Comparison of ENCODE assay signal across 20 mouse cellular contexts in the genomic region with DNA sequence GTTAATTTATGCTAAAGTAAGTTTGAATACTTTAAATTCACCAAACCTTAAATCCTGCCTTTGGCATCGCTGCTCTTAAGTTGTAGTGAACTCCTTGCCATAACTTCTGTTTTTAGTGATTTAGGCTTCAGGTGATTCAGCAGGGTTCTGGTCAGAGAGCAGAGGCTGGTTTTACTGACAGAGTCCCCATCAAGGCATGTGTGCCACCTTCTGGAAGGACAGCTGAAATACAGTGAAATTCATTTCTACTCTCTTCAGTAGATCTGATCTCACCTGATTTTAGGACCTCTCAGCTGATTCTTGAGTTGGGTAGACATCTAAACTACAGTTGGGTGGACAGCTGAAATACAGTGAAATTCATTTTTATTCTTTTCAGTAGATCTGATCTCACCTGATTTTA.
DNase-seq lines count a peak whose midpoint lies in the region; TF ChIP-seq lines count a peak whose summit lies in the region.
"Had no signal": no experiment of that assay in that cellular context is flagged by ENCODE, and none has a peak within 500 bp of the region (broad histone marks: within the 10 kb centered on the region; RNA-seq: fewer than 3 reads in every experiment).

No protein-coding gene starts in this region.

- TF ChIP-seq CTCF in cerebellum, adult 2 months (IDR thresholded peaks at IDR 0.05; ENCODE audit: borderline replicate concordance, insufficient read depth, low read depth, low read length), result no peak; the same call in 1 of the 2 replicates
- peak; percentile 43 for TF ChIP-seq CTCF in left cerebral cortex, adult 2 months (IDR thresholded peaks at IDR 0.05)

- H3K27ac ChIP-seq in cerebellum, adult 2 months (ENCODE audit: insufficient read depth, low read length), result no peak overlapping the region
- no peak overlapping the region for H3K27ac ChIP-seq in left cerebral cortex, adult 2 months
- H3K27ac ChIP-seq: embryonic facial prominence, embryonic 13.5 days; heart, embryonic 15.5 days; hindbrain, embryonic 15.5 days; limb, embryonic 10.5 days; liver, embryonic 12.5 days had no signal

- DNase-seq in cerebellum, postnatal 10 days, result peak; percentile 14 to 22
- DNase-seq in cerebellum, adult 2 months, result no peak
- DNase-seq in heart, postnatal 10 days, result peak; percentile 12 to 20
- DNase-seq in heart, adult 8-10 months (ENCODE audit: low spot score), result no peak
- no peak for DNase-seq in left cerebral cortex, adult 2 months (ENCODE audit: extremely low spot score in 1 of 2, low spot score in 2 of 2)
- no peak for DNase-seq in left cerebral cortex, postnatal 4 days
- DNase-seq in NIH3T3 (ENCODE audit: low read depth), result peak; percentile 24
- DNase-seq in urinary bladder, postnatal 10 days (ENCODE audit: low spot score), result no peak
- DNase-seq: adrenal gland, adult 2 months; cerebellum, adult 9-11 months; kidney, adult 2 months; lung, postnatal 36 days; retina, postnatal 1 day; thymus, postnatal 14 days had no signal

- H3K27me3 ChIP-seq in cerebellum, adult 2 months (ENCODE audit: control insufficient read depth, insufficient read depth, low read length), result no peaks in the 10 kb centered on the region
- H3K27me3 ChIP-seq: embryonic facial prominence, embryonic 13.5 days; heart, embryonic 15.5 days; hindbrain, embryonic 15.5 days; liver, embryonic 12.5 days had no signal

- 83% methylated on average over 1 of the region's 1 CpGs for WGBS in cerebellum, adult 2 months

- no peak for TF ChIP-seq POLR2A in cerebellum, adult 2 months (IDR thresholded peaks at IDR 0.05; ENCODE audit: borderline replicate concordance, insufficient read depth, low read length)

- H3K4me1 ChIP-seq in cerebellum, adult 2 months (ENCODE audit: control insufficient read depth, insufficient read depth, low read length), result no peaks in the 10 kb centered on the region
- H3K4me1 ChIP-seq: embryonic facial prominence, embryonic 13.5 days; heart, embryonic 15.5 days; hindbrain, embryonic 15.5 days; limb, embryonic 10.5 days; liver, embryonic 12.5 days had no signal

- H3K4me3 ChIP-seq in cerebellum, adult 2 months (replicated peaks; ENCODE audit: insufficient read depth, low read depth, low read length), result no peak overlapping the region
- no peak overlapping the region for H3K4me3 ChIP-seq in left cerebral cortex, adult 2 months
- H3K4me3 ChIP-seq: embryonic facial prominence, embryonic 13.5 days; heart, embryonic 15.5 days; hindbrain, embryonic 15.5 days; limb, embryonic 10.5 days; liver, embryonic 12.5 days; myocyte had no signal

- intact Hi-C loops in heart, postnatal 10 days (cut with DNase I), result loop anchor here (2.0 kb wide), 1 partner anchor 1754 kb away; no protein-coding TSS in a partner anchor
- intact Hi-C loops in left cerebral cortex, adult 2 months (cut with DNase I), result no loop called here
- intact Hi-C loops in left cerebral cortex, postnatal 4 days (cut with DNase I), result no loop called here

Comparison
In these comparisons a context has a peak if more than half of its experiments do, and no peak if none do; other contexts are left out.
1. DNase-seq: peak in cerebellum, postnatal 10 days (2 of 2), heart, postnatal 10 days (2 of 2) and NIH3T3 (single experiment); none in cerebellum, adult 2 months (0 of 2), heart, adult 8-10 months (single experiment), left cerebral cortex, adult 2 months (0 of 2), left cerebral cortex, postnatal 4 days (single experiment) and urinary bladder, postnatal 10 days (single experiment).